Mouse (Mus musculus) Patski (cell line): Measurements from ENCODE around the gene Pdcd6ip. TPM values are rescaled to one million over a fixed set of nuclear protein-coding genes. Genes with fewer than 3 reads are reported as not detected.
"Not testable (repeated sequence)": the region's sequence is repeated elsewhere in the genome, so short reads cannot be mapped to it uniquely, and the experiment has no call there.

ENCODE experiments used
- ATAC-seq: fragments of 100-300 bp; one replicate; pipeline ENCODE4 v1.8.0; 2021
- CTCF ChIA-PET: fragments of 350-600 bp; sonication (Branson Sonifier 250); formaldehyde crosslinking; loops from one replicate; lab custom pipeline; 2022; ENCODE audit warnings: inconsistent platforms; lab: Charles Lee
- POLR2A ChIA-PET: fragments of 350-600 bp; sonication (Branson Sonifier 250); formaldehyde crosslinking; loops from one replicate; lab custom pipeline; 2022; ENCODE audit warnings: antibody characterized with exemption, inconsistent platforms; lab: Charles Lee
- DNase-seq: peaks from one replicate; pipeline ENCODE4 v3.0.0-alpha.2; 2011; ENCODE audit warnings: low read depth, low spot score
- H3K27me3 ChIP-seq: fragments of 371-371 bp; one replicate; pipeline ENCODE4 v1.5.1; 2021
- CTCF ChIP-seq: fragments of 100-300 bp; IDR thresholded peaks from one replicate; pipeline ENCODE4 v1.5.1; 2021
- in situ Hi-C: fragments of 300-500 bp; cut with MboI; formaldehyde crosslinking; loops from 3 replicates; pipeline ENCODE4 v1.11.1; 2018; ENCODE audit warnings: low pct_unique_long_range_greater_than_20kb, mixed read lengths
- polyA plus RNA-seq: library from polyadenylated mRNA; unstranded; gene quantifications from one replicate; pipeline ENCODE4 v1.2.3, GENCODE M21; 2021

Pdcd6ip gene
- polyA plus RNA-seq, 1 experiment from 2014 or later, result 186 TPM

DNA sequence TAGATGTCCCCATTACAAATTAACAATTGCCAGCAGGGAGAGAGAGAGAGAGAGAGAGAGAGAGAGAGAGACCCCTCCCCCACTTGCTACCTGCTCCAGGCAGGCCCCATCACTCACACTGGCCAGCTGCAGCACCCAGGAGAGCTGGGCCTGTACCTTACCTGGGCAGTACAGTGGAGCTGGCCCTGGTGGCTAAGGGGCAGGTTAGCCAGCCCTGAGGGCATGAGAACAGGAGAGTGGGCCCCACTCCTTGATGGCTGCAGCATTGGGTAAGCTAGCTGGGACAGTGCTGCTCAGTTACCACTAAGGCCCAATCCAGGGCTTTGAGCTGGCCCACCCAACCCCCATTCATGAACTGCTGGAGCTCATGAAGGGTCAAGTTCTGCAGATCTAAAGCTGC lies 27.9 kb upstream of the Pdcd6ip start:
- in situ Hi-C loops, result no loop called here
- DNase-seq (no peak), ATAC-seq (no peak)
- no peaks in the 10 kb centered on the region for H3K27me3 ChIP-seq
- no peak for TF ChIP-seq CTCF
- POLR2A ChIA-PET, result no interaction called here
- CTCF ChIA-PET, result interaction anchor here (1.3 kb wide), 1 partner anchor 10 kb away, joined by 4 read pairs; no protein-coding TSS in a partner anchor

DNA sequence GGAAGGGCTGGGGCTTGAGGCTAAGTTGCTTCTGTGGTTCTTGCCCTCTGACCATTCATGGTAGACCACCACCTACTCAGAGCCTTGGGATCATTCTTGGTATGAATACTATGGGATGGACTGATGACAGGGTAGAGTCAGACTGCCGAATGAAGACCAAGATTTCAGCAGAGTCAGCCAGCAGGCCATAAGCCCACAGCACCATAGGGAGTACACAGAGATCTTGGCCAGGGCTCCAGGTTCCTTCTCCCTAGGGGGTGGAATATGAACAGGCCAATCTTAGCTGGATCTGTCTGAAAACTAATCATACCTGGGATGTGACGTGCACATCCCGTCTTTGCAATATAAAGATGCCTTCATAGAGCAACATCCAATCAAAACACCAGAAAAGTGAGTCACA lies 23.5 kb upstream of the Pdcd6ip start:
- in situ Hi-C loops, result no loop called here
- DNase-seq, result no peak
- POLR2A ChIA-PET, result interaction anchor here (0.6 to 1.2 kb wide), 2 partner anchors 10 to 17 kb away, joined by 3 read pairs; no protein-coding TSS in a partner anchor
- peak; percentile 40 for ATAC-seq
- TF ChIP-seq CTCF, result no peak
- no peaks in the 10 kb centered on the region for H3K27me3 ChIP-seq
- CTCF ChIA-PET, result interaction anchor here (0.9 kb wide), 1 partner anchor 12 kb away, joined by 3 read pairs; no protein-coding TSS in a partner anchor

DNA sequence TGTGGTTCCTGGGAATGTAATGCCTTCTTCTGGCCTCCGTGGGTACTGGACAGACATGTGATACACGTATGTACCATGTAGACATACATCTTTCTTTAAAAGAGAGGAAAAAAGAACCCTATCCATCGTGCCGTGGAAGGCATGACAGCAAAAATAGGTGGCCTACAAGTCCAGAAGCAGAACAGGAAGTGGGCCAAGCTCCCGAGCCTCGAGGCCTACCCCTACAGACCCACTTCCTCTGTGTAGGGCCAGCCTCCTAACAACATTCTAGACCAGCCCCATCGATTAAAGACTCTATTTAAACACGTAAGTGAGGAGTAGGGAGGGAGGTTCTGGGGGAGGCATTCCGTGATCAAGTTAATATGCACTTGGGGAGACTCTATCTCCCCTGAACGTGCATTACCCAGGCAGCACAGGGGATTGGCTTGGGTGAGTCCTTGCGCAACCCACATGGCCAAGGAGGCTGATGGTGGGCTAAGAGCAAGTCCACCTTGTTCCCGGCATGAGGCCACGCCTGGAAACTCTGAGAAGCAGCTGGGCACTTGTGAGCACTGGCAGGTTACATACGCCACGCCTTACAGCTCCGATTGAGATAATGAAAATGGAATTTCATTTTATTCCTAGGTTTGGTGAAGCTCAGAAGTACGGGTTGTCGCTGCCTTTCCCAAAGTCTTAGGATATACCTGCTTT lies 19.1 kb upstream of the Pdcd6ip start:
- POLR2A ChIA-PET, result no interaction called here
- no peak for TF ChIP-seq CTCF
- in situ Hi-C loops, result no loop called here
- ATAC-seq, result no peak
- DNase-seq, result no peak
- no peaks in the 10 kb centered on the region for H3K27me3 ChIP-seq
- CTCF ChIA-PET, result no interaction called here

DNA sequence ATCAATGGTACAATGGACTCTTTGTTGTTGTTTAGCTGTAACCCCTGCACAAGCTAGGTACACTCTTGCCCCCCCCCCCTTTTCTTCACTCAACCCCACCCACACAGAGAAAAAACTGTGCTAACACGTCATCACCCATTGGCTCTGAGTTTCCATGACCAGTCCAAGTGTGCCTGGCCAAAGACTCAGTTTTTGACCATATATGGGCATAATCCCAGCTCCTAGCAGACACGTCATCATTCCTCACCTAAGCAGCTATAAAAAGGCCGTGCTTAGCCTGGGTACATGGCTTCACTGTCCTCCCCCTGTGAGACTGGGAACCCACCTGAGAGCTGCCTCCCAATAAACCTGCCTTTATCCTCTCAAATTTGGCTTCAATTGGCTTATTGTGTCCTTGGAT lies 18.1 kb upstream of the Pdcd6ip start:
- in situ Hi-C loops, result no loop called here
- ChIA-PET POLR2A (interaction anchor here (0.6 kb wide), 1 partner anchor 11 kb away, joined by 4 read pairs; no protein-coding TSS in a partner anchor), CTCF (interaction anchor here (1.6 kb wide), 1 partner anchor 10 kb away, joined by 4 read pairs; no protein-coding TSS in a partner anchor)
- no peak for ATAC-seq
- no peaks in the 10 kb centered on the region for H3K27me3 ChIP-seq
- TF ChIP-seq CTCF, result no peak
- no peak for DNase-seq

DNA sequence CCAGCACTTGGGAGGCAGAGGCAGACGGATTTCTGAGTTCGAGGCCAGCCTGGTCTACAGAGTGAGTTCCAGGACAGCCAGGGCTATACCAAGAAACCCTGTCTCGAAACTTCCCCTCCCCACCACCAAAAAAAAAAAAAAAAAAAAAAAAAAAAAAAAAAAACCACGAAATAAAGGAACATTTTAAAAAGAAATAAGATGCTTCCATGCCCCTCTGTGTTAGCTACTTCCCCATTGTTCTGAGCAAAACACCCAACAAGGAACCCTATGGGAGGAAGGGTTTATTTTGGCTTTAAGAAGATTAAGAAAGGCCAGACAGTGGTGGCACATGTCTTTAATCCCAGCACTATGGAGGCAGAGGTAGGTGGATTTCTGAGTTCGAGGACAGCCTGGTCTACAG lies 17.6 kb upstream of the Pdcd6ip start:
- ATAC-seq, in situ Hi-C loops: not testable (repeated sequence)
- CTCF ChIA-PET, result interaction anchor here (1.6 kb wide), 1 partner anchor 11 kb away, joined by 4 read pairs; no protein-coding TSS in a partner anchor

DNA sequence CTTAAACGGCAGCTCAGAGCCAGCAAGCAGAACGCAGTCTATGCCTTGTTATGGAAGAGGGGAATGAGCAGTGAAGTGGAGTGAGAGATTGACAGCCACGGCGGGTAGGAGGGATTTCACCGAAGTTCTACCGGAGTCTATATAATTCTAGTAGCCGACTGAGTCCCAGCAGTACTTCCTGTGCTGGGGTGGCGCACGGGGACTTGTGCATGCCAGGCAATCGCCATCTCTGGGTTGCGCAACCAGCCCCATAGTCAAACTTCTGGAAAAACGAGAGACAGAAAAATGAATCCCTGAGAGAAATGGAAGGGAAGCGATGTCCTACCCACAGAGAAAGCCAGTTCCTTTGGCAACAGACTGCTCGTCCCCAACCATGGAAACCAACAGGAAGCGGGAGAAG lies 16.6 kb upstream of the Pdcd6ip start:
- no peaks in the 10 kb centered on the region for H3K27me3 ChIP-seq
- ChIA-PET CTCF (no interaction called here), POLR2A (no interaction called here)
- TF ChIP-seq CTCF, result no peak
- DNase-seq, result no peak
- ATAC-seq, result no peak
- in situ Hi-C loops, result no loop called here

More for the DNA sequence above, 17.6 kb upstream of the Pdcd6ip start:
- H3K27me3 ChIP-seq, DNase-seq, POLR2A ChIA-PET: not testable (repeated sequence)

DNA sequence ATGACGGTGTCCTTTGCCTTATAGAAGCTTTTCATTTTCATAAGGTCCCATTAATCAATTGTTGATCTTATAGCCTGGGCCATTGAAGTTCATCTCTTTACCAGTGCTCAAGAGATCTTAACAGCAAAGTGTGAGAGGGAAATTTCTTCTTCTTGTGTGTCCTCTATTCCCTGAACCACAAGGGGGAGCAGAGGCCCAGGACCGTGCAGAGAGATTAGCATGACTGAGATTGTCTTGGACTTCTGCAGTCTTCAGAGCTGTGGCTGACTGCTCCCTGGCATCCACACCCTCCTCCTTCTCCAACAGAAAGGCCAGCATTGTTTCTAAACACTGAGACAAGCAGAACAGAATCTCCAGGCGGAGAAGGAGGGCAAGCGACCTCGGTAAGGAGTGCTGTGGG lies 11.0 kb upstream of the Pdcd6ip start:
- POLR2A ChIA-PET, result interaction anchor here (0.7 kb wide), 1 partner anchor 869 kb away, joined by 4 read pairs; no protein-coding TSS in a partner anchor
- H3K27me3 ChIP-seq, result no peaks in the 10 kb centered on the region
- peak; percentile 73 for TF ChIP-seq CTCF
- CTCF ChIA-PET, result interaction anchor here (1.4 to 2.2 kb wide), 2 partner anchors 9 to 13 kb away, joined by 3 to 7 read pairs; no protein-coding TSS in a partner anchor
- peak; percentile 71 for ATAC-seq
- DNase-seq, result no peak
- in situ Hi-C loops, result no loop called here

DNA sequence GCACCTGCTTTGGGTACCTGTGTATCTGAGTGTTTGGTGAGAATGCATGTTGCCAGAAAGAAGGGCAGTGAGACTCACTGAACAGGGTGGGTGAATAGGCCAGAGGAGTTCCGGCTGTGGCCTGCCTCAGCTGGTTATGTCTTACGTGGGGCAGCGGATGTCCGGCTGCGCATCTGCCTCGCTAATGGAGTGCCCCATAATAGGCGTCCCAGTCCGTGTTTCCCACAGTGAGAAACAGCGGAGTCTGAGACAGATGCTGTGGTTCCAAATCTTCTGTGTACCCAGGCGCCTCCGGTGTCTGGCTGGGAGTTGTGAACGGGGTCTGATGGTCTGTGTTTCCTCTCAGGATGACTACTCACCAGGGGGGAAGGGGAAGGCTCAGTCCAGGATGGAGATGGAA lies 2.8 kb upstream of the Pdcd6ip start:
- in situ Hi-C loops, result no loop called here
- no peak for ATAC-seq

DNA sequence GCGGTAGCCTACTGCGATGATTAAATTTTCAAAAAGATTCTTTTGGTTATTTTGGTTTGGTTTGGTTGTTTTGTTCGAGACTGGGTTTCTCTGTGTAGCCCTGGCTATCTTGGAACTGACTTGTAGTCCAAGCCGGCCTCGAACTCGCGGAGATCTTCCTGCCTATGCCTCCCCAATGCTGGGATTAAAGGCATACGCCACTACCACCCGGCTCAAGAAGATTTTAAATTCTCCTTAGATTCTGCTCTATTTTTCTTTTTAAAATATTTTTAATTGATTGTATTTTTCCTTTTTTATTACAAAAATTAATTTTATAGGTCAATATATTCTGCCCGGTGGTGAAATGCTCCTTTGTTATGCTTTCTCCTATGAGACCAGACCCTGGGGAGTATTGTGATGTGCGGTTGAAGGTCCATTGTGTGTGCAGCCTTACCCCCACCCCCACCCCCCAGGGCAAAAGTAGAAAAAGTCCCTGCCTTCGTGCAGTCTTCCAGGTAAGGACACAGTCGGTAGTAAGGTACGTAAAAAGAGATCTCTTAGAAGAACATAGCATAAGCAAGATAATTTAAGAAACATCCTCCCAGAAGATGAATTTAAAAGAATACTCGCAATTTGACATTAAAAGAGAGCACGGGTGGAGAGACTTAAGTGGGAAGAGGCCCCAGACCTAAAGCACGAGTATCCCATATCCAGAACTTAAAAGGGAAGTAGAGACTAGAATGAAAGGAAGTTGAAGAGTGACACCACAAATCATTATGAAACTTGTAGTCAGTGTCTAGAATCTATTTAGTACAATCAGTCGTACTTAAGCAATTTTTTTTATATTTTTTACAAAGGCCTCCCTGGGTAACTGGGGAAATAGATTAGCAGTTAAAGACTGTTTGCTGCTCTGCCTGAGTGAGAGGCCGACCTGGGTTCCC lies 562 bp upstream of the Pdcd6ip start:
- in situ Hi-C loops, result no loop called here
- H3K27me3 ChIP-seq, result no peaks in the 10 kb centered on the region
- POLR2A ChIA-PET, result no interaction called here
- TF ChIP-seq CTCF, result no peak
- no peak for DNase-seq
- CTCF ChIA-PET, result no interaction called here
- ATAC-seq, result no peak

More for the DNA sequence above, 2.8 kb upstream of the Pdcd6ip start:
- CTCF ChIA-PET, result interaction anchor here (1.5 kb wide), 1 partner anchor 9 kb away, joined by 7 read pairs; no protein-coding TSS in a partner anchor
- H3K27me3 ChIP-seq, result no peaks in the 10 kb centered on the region
- POLR2A ChIA-PET, result no interaction called here
- no peak for TF ChIP-seq CTCF
- no peak for DNase-seq

DNA sequence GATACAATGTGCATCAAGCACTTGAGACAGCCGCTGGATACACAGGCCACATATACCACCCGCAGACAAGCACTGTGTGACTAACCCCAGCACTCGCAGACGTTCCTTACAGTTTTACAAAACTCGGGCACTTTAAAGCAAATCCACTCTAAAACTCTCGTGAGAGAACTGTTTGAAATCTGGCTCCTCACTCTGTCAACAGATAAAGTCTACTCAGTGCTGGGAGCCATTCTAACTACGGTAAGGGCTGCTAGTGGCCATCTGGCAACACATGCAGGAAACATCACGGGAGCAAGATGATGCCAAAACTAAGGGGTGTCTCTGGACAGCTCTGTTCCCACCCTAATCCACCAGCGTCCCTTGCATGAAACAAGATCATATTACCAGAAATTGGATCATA lies 1.2 kb downstream of the Pdcd6ip start:
- no peak for TF ChIP-seq CTCF
- in situ Hi-C loops, result no loop called here
- DNase-seq (no peak), ATAC-seq (no peak)
- H3K27me3 ChIP-seq, result no peaks in the 10 kb centered on the region
- ChIA-PET CTCF (no interaction called here), POLR2A (no interaction called here)

DNA sequence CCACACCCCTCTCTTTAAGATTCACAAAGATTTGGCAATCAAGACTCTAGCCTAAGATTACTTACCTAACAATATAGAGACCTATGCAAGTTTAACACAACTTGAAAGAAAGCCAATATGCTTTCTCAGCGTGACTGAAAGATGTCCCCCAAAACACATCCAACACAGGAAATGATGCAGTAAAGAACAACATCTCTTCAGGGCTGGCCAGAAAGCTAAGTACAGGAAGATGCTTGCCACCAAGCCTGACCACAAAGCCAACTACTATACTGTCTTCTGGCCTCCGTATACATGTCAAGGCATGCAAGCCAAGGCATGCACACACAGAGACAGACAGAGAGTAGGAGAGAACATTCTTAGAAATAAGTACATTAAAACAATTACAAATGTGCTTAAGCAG lies 2.0 kb downstream of the Pdcd6ip start:
- in situ Hi-C loops, result no loop called here
- H3K27me3 ChIP-seq, result no peaks in the 10 kb centered on the region
- ATAC-seq (no peak), DNase-seq (no peak)
- ChIA-PET POLR2A (no interaction called here), CTCF (no interaction called here)
- TF ChIP-seq CTCF, result no peak
